Mouse (Mus musculus): ENCODE measurements around the gene Gm8281.
A peak's percentile ranks its signal among the peaks of the same experiment; 100 is the strongest.
"Not testable (repeated sequence)": the region's sequence is repeated elsewhere in the genome, so short reads cannot be mapped to it uniquely, and the experiment has no call there.

Gene Gm8281

DNA sequence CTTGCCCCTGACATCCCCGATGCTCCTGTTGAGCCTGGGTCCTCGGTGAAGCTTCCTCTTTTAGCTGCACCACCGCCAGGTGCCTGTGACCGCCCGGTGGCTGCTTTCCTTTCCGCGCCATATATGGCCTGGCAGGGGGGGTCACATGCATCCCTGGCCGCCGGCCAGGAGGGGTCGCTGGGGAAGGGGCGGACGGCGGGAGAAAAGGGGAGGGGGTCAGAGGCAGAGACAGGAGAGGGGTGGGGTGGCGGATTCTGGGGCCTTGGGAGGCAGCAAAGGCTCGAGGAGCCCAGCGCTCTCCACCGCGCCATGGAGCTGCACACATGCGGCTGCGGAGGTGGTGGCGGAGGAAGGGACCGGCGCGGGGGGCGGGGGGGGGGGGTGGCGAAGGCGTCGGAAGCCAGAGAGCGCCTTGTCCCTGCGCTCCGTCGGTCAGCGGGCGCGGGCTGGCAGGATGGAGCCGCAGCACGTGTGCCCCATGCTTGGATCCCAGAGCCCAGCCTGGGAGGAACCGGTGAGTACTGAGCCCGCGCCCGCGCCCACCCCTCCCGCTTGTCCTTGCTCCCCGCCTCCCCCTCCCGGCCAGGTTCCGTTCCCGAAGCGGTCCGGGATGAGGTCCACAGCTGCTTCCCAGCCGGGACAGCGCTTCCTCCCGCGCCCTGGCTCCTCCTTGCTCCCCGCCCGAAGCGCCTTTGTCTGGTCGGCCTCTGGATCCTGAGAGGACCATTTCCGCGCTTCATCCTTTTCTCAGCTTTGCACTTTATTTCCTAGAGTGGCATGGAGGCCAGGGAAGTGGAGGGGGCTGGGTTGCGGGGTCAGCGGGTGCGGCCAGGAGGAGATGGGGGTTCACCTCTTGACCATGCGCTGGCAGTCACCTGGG is at the start of gene Gm8281:
Gm8281 (plus strand) TSS at position 430 of the 880 bp plus-strand sequence.
- DNase-seq, result peak; percentile 3

DNA sequence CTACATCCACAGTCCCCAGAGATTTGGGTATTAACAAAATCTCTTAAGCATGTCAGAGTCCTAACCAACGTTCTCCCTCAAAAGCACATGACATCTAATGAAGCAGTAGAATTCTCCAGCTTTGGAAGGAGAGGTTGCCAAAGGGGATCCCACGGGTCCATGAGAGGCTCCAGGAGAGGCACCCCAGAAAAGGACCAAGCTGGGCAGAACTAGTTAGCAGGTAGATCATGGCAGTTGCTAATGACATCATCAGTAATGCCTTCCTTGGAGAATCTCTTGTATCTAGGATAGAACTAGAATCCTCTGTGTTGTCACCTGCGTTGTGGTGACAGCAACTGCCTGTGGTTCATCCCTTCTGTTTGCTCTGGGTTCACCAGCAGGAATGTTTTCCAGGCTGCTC is 20.5 kb upstream of the Gm8281 start, which contains the start of gene 4930555G01Rik:
4930555G01Rik (plus strand) TSS at position 301 of the 400 bp plus-strand sequence.
- DNase-seq, result not testable (repeated sequence)

DNA sequence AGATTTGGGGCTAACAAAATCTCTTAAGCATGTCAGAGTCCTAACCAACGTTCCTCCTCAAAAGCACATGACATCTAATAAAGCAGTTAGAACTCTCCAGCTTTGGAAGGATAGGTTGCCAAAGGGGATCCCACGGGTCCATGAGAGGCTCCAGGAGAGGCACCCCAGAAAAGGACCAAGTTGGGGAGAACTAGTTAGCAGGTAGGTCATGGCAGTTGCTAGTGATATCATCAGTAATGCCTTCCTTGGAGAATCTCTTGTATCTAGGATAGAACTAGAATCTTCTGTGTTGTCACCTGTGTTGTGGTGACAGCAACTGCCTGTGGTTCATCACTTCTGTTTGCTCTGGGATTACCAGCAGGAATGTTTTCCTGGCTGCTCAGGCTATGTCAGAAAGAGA is 60.4 kb downstream of the Gm8281 start, which contains the start of gene Gm8279:
Gm8279 (plus strand) TSS at position 301 of the 400 bp plus-strand sequence.
- DNase-seq, result not testable (repeated sequence)

Data from cerebellum, postnatal 25 days (tissue).